Mouse (Mus musculus) heart, adult 9 months (tissue): ENCODE results near the gene Rcbtb2.

ENCODE experiments used
- DNase-seq, 2 experiments: peaks; one replicate each; pipeline ENCODE4 v3.0.0; 2022; ENCODE audit warnings: low spot score in 2 of 2

The Rcbtb2 gene

DNA sequence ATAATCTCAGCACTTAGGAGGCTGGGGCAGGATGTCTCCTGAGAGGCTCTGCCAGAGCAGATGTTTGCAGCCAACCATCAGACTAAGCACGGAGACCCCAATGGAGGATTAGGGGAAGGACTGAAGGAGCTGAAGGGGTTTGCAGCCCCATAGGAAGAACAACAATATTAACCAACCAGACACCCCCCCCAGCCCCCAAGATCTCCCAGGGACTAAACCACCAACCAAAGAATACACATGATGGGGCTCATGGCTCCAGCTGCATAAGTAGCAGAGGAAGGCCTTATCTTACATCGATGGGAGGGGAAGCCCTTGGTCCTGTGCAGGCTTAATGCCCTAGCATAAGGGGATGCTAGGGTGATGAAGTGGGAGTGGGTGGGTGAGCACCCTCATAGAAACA, 6.5 kb upstream of the Rcbtb2 start:
- no peak for DNase-seq

DNA sequence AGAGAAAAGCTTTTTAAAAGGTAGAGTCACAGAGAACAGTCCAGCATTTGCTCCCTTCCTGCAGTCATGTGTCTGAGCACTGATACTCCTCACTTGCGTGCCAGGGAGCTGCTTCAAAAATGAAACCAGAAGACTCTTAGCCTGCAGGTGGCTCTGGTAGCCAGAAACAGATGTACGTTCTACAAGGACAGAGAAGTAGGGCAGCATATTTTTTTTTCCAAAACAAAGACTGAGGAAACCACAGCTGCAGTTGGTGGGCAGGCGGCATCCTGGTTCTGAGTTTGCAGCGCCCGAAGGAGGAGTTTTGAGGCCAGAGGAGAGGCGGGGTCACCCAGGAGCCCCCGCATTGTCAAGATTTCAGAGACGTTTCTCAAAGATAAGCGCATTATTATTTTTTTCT, 5.9 kb upstream of the Rcbtb2 start:
- peak; percentile 69 to 79 for DNase-seq

DNA sequence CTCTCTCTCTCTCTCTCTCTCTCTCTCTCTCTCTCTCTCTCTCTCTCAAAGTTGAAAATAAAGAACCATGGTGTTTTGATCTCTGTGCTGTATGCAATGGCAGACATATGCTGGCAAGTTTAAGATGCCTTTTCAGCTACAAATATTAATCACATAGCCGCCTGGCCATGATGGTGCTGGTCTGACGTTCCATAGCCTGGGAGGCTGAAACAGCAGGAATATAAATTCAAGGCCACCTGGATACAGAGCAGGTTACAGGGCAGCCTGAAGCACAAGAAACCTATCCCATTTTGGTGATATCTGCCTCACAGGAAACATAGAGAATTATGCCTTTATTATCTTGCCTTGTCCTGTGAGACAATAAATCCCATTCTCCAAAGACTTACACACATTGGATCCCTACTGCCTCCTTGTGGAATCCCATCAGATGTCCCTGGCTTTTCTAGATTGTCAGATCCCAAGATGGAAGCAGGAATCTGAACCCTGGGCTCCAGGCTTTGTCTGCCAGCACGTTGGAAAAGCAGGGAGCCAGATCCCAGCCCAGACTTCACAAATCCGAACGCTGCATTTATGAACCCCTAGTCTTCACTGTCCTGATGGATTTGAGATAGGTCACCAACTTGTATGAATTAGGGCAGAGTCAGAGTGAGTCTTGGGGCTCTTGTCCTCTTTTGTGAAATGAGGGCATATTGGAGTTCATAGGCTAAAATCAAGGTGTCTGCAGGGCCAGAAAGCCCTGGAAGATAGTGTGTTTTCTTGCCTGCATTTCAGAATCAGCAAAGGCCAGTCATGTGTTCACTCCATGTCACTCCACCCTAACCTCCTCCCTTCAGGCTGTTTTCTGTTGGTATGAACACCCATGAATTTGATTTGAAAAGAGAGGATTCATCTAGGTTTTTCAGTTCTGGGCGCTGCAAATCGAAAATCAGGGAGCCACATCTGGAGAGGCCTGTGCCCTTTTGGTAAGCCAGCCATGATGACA, 5.1 kb upstream of the Rcbtb2 start:
- no peak for DNase-seq

DNA sequence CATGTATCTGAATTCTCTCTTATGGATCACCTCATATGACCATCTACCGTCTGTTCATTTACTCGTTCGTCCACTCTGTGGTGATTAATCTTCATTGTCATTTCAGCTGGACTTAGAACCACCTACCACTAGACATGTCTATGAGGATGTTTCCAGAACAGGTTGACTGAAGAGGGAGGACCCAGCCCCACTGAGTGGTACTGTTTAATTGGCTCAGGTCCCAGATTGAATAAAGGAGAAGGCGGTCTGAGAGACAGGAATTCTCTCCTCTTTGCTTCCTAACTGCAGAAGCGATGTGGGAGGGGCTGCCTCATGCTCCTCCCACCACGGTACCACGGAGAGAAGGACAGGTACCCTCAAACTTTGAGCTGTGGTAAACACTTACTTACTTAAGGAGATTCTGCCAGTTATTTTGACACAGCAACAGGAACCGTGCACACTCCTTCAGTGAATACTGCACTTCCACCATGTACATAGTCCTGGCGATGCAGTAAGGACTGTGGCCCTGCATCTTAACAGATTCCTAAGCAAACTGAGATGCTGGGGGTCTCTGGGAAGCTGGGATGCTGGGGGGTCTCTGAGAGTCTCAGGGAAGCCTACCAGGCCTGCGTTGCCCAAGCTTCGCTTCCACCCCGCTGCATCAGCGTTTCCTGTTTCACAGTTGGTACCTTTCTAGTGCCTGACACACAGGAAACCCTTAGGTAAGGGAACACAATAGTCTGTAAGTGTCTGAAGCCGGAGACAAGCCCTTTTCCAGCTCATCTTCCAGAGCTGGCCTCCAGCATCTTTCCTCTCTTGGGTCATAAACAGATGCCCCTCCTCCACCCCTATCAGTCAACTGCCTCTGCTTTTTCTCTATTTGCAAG, 4.1 kb upstream of the Rcbtb2 start:
- DNase-seq: no peak

DNA sequence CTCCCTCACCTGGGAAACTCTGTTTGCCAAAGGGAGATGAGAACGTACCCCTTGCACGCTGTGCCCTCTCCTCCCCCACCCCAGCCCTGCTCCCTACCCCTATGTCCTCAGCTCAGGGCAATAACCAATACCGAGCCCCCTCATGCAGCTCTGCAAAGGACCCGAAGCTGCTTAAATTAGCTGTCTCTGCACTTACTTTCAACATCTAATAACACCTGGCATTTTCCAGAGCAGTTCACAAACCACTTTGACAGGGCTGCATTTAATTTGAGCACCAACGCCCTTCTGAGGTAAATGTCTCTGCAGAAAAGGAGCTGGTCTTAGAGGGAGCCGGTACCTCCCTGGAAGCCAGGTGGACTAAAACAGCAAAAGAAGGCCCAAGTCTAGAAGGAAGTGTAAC, 3.4 kb upstream of the Rcbtb2 start:
- DNase-seq: no peak

DNA sequence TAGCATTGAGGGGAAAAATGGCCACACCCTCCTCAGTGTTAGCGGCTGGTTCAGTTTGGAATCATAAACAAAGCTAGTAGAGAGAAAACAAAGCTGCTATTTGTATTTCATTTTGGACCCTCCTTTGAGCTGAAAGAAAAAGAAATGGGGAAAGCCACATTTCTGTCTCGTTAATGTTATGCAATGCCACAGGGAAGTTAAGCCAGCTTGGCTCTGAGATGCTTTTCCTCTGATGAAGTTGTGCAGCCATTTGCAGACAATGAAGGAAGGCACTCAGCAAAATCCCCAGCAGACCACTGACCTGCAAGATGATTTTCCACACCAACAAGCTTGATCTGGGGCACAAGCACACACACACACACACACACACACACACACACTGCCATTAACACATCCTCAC, 2.9 kb upstream of the Rcbtb2 start:
- no peak for DNase-seq

DNA sequence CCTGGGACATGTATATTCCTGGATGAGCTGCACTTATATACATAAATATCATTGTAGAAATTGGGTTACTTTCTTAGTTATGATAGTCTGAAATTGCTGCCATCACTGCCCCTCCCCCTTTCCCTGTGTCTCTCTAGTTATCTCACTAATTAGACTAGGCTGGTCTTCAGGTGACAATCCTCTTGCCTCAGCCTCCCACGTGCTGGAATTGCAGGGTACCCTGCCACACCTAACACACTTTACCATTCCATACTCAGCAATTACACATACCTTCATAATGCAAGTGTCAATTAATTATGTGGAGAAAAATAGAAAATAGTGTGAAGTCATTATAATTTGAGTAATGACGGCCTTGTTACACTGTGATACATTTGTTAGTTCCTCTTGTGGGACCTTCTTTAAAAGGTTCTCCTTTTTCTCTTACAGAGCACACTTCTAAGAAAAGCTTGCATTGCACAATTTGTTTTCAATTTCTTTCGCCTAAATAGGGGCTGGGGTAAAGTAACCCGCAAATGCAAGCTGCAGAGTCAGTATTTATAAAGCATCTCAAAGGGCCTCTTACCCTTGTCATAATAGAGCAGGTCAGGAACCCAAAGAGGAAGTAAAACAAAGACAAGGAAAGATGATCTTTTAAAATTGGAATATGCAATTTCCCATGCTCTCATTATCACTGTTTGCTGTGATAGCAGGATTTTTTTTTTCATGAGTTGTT, 470 bp upstream of the Rcbtb2 start:
- peak in 1 of 2 experiments; percentile 50 for DNase-seq

DNA sequence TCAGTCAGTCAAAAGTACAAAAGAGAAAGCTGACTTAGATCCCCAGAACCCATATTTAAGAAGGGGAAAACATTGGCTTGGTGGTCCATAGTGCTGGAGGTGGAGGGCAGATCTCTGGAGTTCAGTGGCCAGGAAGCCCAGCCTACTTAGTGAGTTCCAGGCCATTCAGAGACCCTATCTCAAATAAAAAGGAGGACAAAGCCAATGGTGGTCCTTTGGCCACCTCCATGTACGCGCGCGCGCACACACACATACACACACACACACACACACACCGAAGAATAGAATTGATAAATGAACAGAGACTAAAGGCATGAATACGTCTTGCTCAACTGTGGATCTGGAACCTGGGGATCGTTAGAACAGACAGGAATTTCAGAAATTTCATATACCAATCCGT, 544 bp downstream of the Rcbtb2 start:
- no peak for DNase-seq

DNA sequence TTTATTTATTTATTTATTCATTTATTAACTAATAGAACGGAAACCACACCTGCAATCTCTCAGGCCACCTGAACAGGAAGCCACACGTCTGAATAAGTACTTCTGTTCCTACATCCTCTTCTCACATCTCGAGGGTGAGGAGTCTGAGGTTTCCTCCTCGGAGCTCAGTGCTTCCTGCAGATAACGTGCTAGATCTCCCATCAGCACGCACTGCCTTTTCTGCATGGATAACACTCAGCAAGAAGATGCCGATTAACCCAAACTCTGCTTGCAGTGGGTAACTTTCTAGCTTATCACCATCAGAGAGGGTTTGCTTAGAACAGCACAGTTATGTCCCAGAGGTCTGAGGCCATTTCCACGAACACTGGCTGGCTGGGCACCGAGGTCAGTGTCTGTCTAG, 949 bp downstream of the Rcbtb2 start:
- peak in 1 of 2 experiments; percentile 53 for DNase-seq

DNA sequence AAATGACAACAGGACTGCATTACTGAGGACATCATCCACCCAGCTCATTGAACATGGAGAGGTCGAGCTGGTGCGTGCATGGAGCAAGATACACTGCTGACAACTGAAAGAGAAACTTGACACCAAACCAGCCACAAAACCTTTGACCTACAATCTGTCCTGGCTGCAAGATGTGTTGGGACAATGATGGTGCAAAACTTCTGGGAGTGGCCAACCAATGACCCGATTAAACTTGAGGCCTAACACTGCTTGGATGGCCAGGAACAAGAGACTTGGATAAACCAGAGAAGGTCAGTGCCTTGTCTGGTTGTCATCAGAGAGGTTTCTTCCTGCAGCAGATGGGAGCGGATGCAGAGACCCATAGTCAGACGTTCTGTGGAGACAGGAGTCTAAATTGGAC, 7.7 kb downstream of the Rcbtb2 start:
- DNase-seq: no peak

DNA sequence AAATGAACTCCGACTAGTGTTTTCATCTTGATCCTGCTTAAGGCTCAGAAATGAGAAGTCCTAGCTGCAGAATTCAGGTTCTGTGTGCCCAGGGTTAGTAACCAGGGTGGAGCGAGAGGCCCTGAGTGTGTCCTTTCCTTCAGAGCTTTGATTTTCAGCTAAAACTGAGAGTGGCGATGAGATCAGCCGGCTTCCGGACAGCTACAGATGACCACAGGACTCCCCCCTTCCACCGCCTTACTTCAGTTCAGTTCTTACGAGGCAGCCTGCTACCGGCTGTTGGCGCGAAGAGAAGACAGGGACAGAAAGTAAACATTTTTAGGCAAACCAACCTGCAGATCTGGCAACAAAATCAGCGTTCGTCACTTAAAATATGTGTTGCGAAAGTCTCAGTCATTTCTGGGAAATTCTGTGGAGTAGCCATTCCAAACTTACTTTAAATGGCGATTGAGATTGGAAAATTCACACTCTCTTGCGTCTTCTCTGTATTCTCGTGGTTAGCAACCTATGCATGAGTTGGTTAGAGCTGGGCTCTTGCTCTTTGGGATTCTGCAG, 9.1 kb downstream of the Rcbtb2 start:
- no peak for DNase-seq

DNA sequence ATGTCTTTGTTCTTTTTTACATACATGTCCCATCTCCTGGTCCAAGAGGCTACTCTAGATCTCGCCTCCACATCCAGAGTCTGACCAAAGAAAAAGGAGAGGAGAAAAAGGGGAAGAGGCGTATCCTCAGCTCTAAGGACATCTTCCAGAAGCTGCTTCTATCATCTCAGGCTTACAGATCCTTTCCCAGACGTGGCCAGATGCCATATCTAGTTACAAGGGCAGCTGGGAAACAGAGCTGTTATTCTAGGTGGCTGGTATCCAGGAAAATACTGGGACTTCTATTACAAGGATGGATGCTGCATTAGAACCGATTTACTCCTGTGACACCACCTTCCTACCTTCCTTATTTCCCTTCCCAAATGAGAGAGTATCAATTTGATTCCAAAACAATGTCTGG, 9.9 kb downstream of the Rcbtb2 start:
- peak in 1 of 2 experiments; percentile 48 for DNase-seq

DNA sequence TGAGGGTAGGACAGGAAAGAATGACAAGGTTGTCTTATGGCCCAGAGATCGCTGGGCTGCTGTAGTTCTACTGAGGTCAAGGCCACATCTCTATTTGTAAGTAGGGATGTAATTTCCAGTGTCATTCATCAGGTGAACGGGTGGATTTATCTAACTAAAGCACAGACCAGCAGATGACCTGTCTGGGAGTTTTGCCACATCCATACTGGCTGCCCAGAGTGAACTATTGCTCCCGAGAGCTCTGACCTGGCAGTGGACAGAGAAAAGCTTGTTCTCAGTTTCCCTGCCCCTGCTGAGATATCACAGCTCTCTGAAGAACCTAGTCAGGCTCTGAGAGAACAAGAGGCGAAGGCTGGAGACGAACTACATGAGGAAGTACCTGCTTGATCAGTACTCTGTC, 14.4 kb downstream of the Rcbtb2 start:
- DNase-seq: no peak

DNA sequence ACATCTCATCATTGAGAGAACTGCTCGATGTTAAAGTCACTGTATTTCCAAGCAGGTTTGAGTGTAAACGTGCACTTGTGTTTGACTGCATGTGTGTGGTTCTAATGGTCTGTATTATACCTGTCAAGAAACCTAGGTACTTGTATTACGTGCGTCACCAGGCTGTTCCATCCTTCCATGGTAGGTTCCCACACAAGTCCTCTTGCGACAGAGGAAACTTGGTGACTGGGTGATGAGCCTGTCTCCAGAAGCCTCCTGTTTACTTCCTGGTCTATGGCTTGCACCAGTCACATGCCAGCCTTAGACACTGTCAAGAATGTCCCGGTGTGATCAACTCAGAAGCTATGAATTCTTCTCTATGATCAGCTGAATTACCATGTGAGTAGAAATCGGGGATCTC, 15.6 kb downstream of the Rcbtb2 start:
- no peak for DNase-seq

DNA sequence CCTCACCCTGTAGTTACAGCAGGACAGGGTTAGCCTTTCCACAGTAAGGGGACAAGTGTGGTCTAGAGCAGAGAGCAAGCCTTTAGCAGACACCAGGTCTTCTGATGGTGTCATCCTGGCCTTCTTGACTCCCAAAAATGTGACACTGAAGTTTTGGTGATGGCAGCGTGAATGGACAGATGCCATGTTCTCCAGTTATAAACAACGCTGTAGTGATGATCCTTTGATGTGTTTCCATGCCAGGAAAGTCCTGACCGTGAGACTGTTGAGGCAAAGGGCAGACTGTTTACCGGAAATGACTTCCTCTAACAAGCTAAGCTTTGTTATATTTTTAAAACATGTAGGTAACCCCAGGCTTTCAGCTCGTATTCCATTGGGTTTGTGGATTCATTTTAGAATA, 17.0 kb downstream of the Rcbtb2 start:
- no peak for DNase-seq

DNA sequence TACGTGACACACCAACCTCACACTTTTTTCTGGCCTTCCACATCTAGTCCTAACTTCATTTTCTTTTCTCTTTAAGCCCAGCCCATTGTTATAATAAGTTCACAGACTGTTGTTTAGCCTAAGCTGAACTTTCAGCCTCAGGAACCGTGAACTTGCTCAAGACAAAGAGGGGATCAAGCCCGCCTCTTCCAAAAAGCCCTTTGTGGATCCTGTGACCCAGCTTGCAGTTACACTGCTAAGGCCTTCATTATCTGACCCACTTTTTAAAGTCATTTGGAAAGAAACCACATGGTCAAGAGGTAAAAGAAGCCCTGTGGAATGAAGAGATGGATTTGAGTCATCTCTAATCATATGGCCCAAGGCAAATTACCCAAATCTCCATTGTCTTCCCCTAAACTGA, 19.0 kb downstream of the Rcbtb2 start:
- no peak for DNase-seq

DNA sequence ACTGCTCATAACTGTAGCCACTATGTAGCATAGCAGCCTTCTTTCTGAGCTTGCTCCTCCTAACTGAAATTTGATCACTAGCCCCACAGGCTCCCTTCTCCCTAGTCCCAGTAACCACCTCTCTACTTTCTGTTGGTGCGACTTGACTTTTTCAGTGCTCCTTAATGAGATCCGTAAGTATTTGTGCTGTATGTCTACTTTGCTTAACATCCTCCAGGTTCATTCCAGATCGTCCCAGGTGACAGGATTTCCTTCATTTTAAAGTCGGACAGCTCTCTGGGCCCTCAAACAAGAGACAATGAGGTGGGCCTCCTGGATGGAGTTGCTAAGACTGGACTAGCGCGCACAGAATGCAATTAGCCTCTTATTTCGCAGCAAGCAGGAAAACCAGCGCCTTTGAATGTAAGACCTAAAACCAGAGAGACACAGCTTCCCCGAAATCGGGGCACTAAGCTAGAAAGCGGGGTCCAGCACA, 19.6 kb downstream of the Rcbtb2 start:
- peak; percentile 25 to 51 for DNase-seq

DNA sequence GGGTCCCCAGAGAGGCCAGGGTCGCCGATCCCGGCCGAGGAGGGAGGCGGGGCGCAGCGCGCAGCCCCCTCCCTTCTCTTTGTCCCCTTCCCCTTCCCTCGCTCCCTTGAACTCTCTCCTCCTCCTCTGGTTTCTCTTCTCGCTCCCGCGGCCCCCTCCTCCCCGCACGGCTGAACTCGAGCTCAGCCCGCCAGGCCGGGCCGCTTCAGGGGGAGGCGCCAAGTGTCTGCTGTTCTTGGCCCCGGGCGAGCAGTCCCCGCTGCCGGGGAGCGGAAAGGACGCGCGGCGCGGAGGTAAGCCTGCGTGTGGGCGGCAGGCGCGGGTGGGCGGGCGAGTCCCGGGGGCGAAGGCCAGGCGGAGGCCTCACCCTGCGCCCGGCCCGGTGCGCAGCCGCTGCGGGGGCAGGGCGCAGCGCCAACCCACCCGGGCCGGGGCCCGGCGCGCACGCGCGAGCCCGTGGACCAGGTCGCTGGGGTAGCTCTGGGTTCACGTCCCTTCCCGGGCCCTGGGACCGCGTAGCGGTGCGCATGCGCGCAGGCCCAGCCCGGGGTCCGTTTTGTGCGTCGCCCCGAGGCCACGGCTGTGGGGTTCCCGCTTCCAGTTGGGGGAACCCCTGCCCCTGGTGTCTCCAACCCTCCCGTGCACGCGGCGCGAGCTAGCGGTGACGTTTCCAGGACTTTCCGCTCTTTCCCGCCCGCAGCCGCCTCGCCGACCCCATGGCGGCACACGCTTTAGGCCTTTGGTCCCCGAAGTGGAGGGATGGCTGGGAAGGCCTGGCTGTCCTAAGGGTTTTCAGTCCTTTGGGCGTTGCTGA, 20.3 kb downstream of the Rcbtb2 start:
- peak; percentile 91 to 93 for DNase-seq

DNA sequence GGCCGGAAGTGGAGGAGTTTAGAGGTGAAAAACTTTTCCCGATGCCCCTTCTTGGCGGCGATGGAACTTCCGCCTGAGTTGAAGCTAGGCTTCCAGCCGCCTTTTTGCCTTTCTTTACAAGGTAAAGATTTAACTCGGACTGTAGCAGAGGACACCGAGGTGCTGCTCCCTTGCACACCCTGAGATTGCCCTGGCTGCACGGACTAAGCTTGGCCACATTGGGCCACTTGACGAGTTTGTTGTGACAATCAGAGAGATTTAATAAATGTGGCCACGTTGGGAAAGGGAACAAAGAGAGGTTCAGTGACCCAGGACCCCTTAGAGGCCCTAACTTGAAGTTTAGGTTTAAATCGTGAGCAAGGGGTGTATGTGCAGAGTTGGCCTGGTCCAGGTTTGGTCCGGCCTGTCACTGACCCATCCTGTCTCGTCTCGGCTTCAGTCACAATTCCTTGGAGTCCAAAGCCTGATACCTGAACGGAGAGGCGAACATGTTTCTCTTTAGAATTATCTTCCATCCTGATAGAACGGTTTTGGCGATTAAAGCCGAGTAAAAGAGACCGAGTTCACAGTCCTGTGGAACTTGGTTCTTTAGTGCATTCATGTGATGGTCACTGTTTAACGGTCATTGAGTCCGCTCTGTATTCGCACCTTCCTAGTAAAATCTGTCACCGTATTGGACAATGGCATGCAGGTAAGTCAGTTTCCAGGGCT, 21.0 kb downstream of the Rcbtb2 start:
- DNase-seq: no peak

DNA sequence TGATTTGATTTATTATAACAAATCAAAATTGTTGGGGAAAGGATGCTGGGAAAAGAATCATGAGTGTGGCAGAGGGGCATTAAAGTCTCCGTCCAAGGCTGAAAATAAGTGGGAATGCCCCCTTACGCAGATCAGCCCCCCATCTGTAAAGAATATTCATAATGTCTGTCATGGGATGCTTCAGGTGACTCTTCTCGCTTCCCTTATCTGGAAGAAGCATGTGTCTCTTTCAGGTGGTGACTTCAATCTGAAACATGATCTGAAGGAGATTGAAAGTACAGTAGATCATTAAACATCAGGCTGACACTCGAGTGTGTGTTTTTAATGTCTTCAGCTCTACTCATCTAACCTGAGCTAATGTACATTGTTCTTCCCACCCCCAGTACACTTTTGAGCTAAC, 22.7 kb downstream of the Rcbtb2 start:
- no peak for DNase-seq
